In genomic region chr6:124965747-124966146, GRCm38 (mm10) we compare ENCODE assay signal across 8 mouse cellular contexts. TPM values are rescaled to one million over a fixed set of nuclear protein-coding genes. Genes with fewer than 3 reads are reported as not detected.
DNase-seq lines count a peak whose midpoint lies in the region; ATAC-seq and TF ChIP-seq lines count a peak whose summit lies in the region.

No protein-coding gene starts in this region.

- peaks cover 16% of the 10 kb centered on the region for H3K4me1 ChIP-seq in heart, embryonic 16.5 days (ENCODE audit: control insufficient read depth, insufficient read depth, low read length)
- H3K4me1 ChIP-seq in ES-Bruce4 (ENCODE audit: control insufficient read depth, insufficient read depth, low read length), result no peaks in the 10 kb centered on the region
- peaks cover 18% of the 10 kb centered on the region for H3K4me1 ChIP-seq in forebrain, embryonic 10.5 days
- peaks cover 33% of the 10 kb centered on the region for H3K4me1 ChIP-seq in liver, embryonic 15.5 days (replicated peaks)

- 10% methylated on average over 14 of the region's 15 CpGs for WGBS in heart, embryonic 16.5 days
- WGBS in forebrain, embryonic 10.5 days, result 18% methylated on average over 15 of the region's 15 CpGs
- 4% methylated on average over 15 of the region's 15 CpGs for WGBS in liver, embryonic 15.5 days (ENCODE audit: insufficient replicate concordance)

- TF ChIP-seq EP300 in ES-Bruce4 (IDR thresholded peaks at IDR 0.05; ENCODE audit: insufficient read depth, low read depth, low read length), result no peak

- peaks cover 13% of the 10 kb centered on the region for H3K36me3 ChIP-seq in heart, embryonic 16.5 days (ENCODE audit: control insufficient read depth, insufficient read depth)
- peaks cover 19% of the 10 kb centered on the region for H3K36me3 ChIP-seq in ES-Bruce4 (ENCODE audit: control insufficient read depth, insufficient read depth, low read length, poor library complexity, severe bottlenecking)
- H3K36me3 ChIP-seq in forebrain, embryonic 10.5 days (replicated peaks), result peaks cover 35% of the 10 kb centered on the region
- H3K36me3 ChIP-seq in liver, embryonic 15.5 days (replicated peaks), result peaks cover 16% of the 10 kb centered on the region

- H3K4me2 ChIP-seq in heart, embryonic 16.5 days (ENCODE audit: low read depth, low read length), result peak overlapping the region; percentile 89
- H3K4me2 ChIP-seq in liver, embryonic 15.5 days, result peak overlapping the region; percentile 95

- H3K27me3 ChIP-seq in heart, embryonic 16.5 days (ENCODE audit: control insufficient read depth, insufficient read depth, low read length), result no peaks in the 10 kb centered on the region
- no peaks in the 10 kb centered on the region for H3K27me3 ChIP-seq in ES-Bruce4 (ENCODE audit: control insufficient read depth, insufficient read depth, low read length, poor library complexity, severe bottlenecking)
- H3K27me3 ChIP-seq in forebrain, embryonic 10.5 days (ENCODE audit: poor library complexity, severe bottlenecking), result no peaks in the 10 kb centered on the region
- H3K27me3 ChIP-seq in liver, embryonic 15.5 days, result no peaks in the 10 kb centered on the region

- no peak for ATAC-seq in heart, embryonic 16.5 days (replicated peaks; ENCODE audit: extremely low read depth, insufficient read depth, low FRiP score)
- no peak for ATAC-seq in liver, embryonic 15.5 days (ENCODE audit: insufficient read depth)
- no peak for ATAC-seq in frontal cortex, adult (ENCODE audit: low TSS enrichment)

- H3K9me3 ChIP-seq in heart, embryonic 16.5 days (replicated peaks; ENCODE audit: control insufficient read depth, low read length), result peaks cover 5% of the 10 kb centered on the region; the same call in 1 of the 2 replicates
- no peaks in the 10 kb centered on the region for H3K9me3 ChIP-seq in ES-Bruce4 (replicated peaks; ENCODE audit: control insufficient read depth, insufficient read depth, low read length, poor library complexity, severe bottlenecking)
- H3K9me3 ChIP-seq in forebrain, embryonic 10.5 days, result peaks cover 8% of the 10 kb centered on the region
- no peaks in the 10 kb centered on the region for H3K9me3 ChIP-seq in liver, embryonic 15.5 days (replicated peaks)

- no peak for DNase-seq in heart, adult 11 months
- no peak for DNase-seq in forebrain, embryonic 10.5 days (ENCODE audit: extremely low spot score, low spot score)
- no peak for DNase-seq in cerebellum, adult 9-11 months
- DNase-seq in ovary, postnatal 10 days (ENCODE audit: low spot score), result no peak

- no peak for TF ChIP-seq CTCF in ES-Bruce4 (IDR thresholded peaks at IDR 0.05; ENCODE audit: low read depth, low read length)

- TF ChIP-seq POLR2A in ES-Bruce4 (IDR thresholded peaks at IDR 0.05; ENCODE audit: insufficient read depth, low read length), result no peak

- peak overlapping the region; percentile 92 for H3K9ac ChIP-seq in heart, embryonic 16.5 days (ENCODE audit: low read length)
- H3K9ac ChIP-seq in ES-Bruce4 (ENCODE audit: low read depth, poor library complexity, severe bottlenecking), result peak overlapping the region; percentile 90
- peak overlapping the region; percentile 87 for H3K9ac ChIP-seq in liver, embryonic 15.5 days

- H3K27ac ChIP-seq in heart, embryonic 16.5 days (ENCODE audit: low read length), result peak overlapping the region; percentile 92
- H3K27ac ChIP-seq in ES-Bruce4 (ENCODE audit: insufficient read depth, low read length), result peak overlapping the region; percentile 88
- H3K27ac ChIP-seq in forebrain, embryonic 10.5 days, result peak overlapping the region; percentile 97
- peak overlapping the region; percentile 86 for H3K27ac ChIP-seq in liver, embryonic 15.5 days (replicated peaks)

- H3K4me3 ChIP-seq in heart, embryonic 16.5 days (ENCODE audit: low read length), result peak overlapping the region; percentile 90
- peak overlapping the region; percentile 95 for H3K4me3 ChIP-seq in ES-Bruce4 (ENCODE audit: low read depth, low read length)
- peak overlapping the region; percentile 87 for H3K4me3 ChIP-seq in forebrain, embryonic 10.5 days
- peak overlapping the region; percentile 88 for H3K4me3 ChIP-seq in liver, embryonic 15.5 days (replicated peaks)

RNA-seq across cellular contexts. Expression of gene Cops7a, which starts 0.4 kb away (rescaled TPM):
- 141 and 145 TPM in 2 replicates for polyA plus RNA-seq in heart, embryonic 16.5 days (2015; fragmentation: Nextera tagmentation; extraction: Ambion mirVana)
- 145 and 154 TPM in 2 replicates for polyA plus RNA-seq in ES-Bruce4 (2011; ENCODE audit: insufficient read depth, insufficient read length, low read depth, missing spikeins)
- polyA plus RNA-seq in forebrain, embryonic 10.5 days (2016; fragmentation: Nextera tagmentation; extraction: Ambion mirVana), result 136 and 143 TPM in 2 replicates
- 52.4 and 55.1 TPM in 2 replicates for polyA plus RNA-seq in liver, embryonic 15.5 days (2015; fragmentation: Nextera tagmentation; extraction: Ambion mirVana)

RNA-seq across cellular contexts. Expression of gene Pianp, which starts 30.7 kb away (rescaled TPM):
- polyA plus RNA-seq in heart, embryonic 16.5 days (2015; fragmentation: Nextera tagmentation; extraction: Ambion mirVana), result 0.54 and 0.70 TPM in 2 replicates
- polyA plus RNA-seq in ES-Bruce4 (2011; ENCODE audit: insufficient read depth, insufficient read length, low read depth, missing spikeins), result 14.3 and 21.4 TPM in 2 replicates
- 1.4 and 1.7 TPM in 2 replicates for polyA plus RNA-seq in forebrain, embryonic 10.5 days (2016; fragmentation: Nextera tagmentation; extraction: Ambion mirVana)
- 0.07 TPM in 2 replicates for polyA plus RNA-seq in liver, embryonic 15.5 days (2015; fragmentation: Nextera tagmentation; extraction: Ambion mirVana)

RNA-seq across cellular contexts. Expression of gene Mlf2, which starts 34.6 kb away (rescaled TPM):
- polyA plus RNA-seq in heart, embryonic 16.5 days (2015; fragmentation: Nextera tagmentation; extraction: Ambion mirVana), result 387 and 398 TPM in 2 replicates
- polyA plus RNA-seq in ES-Bruce4 (2011; ENCODE audit: insufficient read depth, insufficient read length, low read depth, missing spikeins), result 263 and 294 TPM in 2 replicates
- 388 and 398 TPM in 2 replicates for polyA plus RNA-seq in forebrain, embryonic 10.5 days (2016; fragmentation: Nextera tagmentation; extraction: Ambion mirVana)
- polyA plus RNA-seq in liver, embryonic 15.5 days (2015; fragmentation: Nextera tagmentation; extraction: Ambion mirVana), result 119 and 127 TPM in 2 replicates

RNA-seq across cellular contexts. Expression of gene Zfp384, which starts 43.2 kb away (rescaled TPM):
- polyA plus RNA-seq in heart, embryonic 16.5 days (2015; fragmentation: Nextera tagmentation; extraction: Ambion mirVana), result 8.7 and 9.6 TPM in 2 replicates
- 32.4 and 33.8 TPM in 2 replicates for polyA plus RNA-seq in ES-Bruce4 (2011; ENCODE audit: insufficient read depth, insufficient read length, low read depth, missing spikeins)
- 8.2 and 12.1 TPM in 2 replicates for polyA plus RNA-seq in forebrain, embryonic 10.5 days (2016; fragmentation: Nextera tagmentation; extraction: Ambion mirVana)
- 4.1 and 4.7 TPM in 2 replicates for polyA plus RNA-seq in liver, embryonic 15.5 days (2015; fragmentation: Nextera tagmentation; extraction: Ambion mirVana)

RNA-seq across cellular contexts. Expression of gene Ptms, which starts 45.8 kb away (rescaled TPM):
- 203 and 265 TPM in 2 replicates for polyA plus RNA-seq in heart, embryonic 16.5 days (2015; fragmentation: Nextera tagmentation; extraction: Ambion mirVana)
- polyA plus RNA-seq in ES-Bruce4 (2011; ENCODE audit: insufficient read depth, insufficient read length, low read depth, missing spikeins), result 382 and 383 TPM in 2 replicates
- 218 and 224 TPM in 2 replicates for polyA plus RNA-seq in forebrain, embryonic 10.5 days (2016; fragmentation: Nextera tagmentation; extraction: Ambion mirVana)
- polyA plus RNA-seq in liver, embryonic 15.5 days (2015; fragmentation: Nextera tagmentation; extraction: Ambion mirVana), result 56.2 and 62.7 TPM in 2 replicates
